Mouse (Mus musculus) v-Abl transformed pro-B cells (cell line): ENCODE data around the gene Gm15155.
"Not testable (repeated sequence)": the region's sequence is repeated elsewhere in the genome, so short reads cannot be mapped to it uniquely, and the experiment has no call there.

Experiments used
- in situ Hi-C, 2 experiments: fragments of 400-800 bp; cut with MboI; formaldehyde crosslinking; loops; one replicate each; pipeline ENCODE4 v1.15.1; 2025; ENCODE audit not compliant: unreplicated experiment in 2 of 2

The Gm15155 gene

GRCm38 (mm10) chrX:155624341-155624841 is at the start of gene Gm15155:
Gm15155 (plus strand) TSS chrX:155624741.
- in situ Hi-C loops, result loop anchor here in 1 of 2 experiments (25.0 kb wide), 1 partner anchor 237 kb away; no protein-coding TSS in a partner anchor

DNA sequence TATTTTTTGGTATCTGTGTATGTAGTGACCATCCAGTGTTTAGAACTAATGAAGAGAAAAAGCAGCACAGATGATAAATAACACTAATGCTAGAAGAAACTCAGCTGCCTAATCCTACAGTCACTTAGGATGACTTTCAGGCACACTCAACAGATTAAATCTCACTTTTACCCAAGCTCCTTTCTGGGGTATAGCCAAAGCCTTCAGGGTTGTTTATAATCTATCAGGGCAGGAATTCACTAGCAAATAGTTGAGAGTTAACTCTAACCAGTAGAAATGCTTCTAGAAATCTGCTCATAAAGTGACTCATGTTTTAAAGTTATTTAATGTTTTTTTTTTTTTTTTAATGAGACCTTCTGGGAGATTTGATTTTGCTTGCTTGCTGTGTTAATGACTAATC is 44.8 kb upstream of the Gm15155 start:
- in situ Hi-C loops, result no loop called here

GRCm38 (mm10) chrX:155584586-155584985 is 40.0 kb upstream of the Gm15155 start:
- in situ Hi-C loops, result no loop called here

DNA sequence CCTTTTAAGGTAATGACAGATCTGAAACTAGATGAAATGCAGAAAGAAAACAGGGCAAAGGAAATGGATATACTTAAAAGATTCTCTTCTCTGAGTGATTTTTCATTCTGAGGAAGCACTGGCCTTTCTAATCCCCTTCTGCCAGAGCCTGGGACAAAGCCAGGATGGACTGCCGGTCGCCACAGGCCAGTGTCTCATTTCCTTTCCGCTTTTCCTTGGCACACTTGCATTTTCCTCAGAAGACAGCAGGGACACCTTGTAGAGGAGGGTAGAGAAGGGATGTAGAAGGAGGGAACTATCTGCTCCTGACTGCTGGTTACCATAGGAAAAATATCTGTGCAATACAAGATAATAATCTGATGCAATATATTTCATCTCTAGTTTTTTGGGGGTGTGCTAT is 33.1 kb upstream of the Gm15155 start:
- in situ Hi-C loops, result no loop called here

DNA sequence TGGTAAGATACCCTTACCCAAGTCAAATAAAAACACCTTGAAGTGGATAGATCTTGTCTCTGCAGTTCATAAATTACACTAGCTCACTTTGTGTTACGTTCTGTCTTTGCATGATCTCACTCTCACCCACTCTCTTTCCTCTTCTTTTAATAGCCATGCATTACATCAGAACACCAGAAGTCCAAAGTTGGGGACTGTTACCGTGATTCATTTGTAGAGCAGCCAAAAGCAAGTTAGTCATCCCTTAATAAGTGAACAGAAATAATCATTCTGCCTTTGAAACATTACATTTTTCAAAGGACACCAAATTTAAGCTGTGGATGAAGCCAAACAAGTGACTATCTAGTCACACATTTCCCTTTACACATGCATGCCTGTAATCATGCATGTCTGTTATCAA is 32.1 kb upstream of the Gm15155 start:
- in situ Hi-C loops, result no loop called here

DNA sequence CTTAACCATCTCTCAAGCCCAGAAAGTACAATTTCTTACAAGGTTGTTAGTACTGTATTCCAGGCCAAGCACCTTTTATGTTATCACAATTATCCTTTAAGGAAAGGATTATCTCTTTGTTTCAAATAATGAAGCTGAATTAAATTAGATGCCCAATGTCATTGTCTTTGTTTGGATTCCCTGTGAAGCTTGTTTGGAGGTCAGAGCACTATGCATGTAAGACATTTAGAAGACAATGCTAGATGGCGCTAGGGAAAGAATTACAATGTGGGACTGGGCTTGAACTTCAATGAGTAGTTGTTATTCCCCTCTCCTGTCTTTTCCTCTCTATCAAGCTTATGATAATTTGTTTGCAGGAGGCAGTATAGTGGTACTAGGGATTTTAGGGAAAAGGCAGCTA is 29.9 kb upstream of the Gm15155 start:
- in situ Hi-C loops, result no loop called here

DNA sequence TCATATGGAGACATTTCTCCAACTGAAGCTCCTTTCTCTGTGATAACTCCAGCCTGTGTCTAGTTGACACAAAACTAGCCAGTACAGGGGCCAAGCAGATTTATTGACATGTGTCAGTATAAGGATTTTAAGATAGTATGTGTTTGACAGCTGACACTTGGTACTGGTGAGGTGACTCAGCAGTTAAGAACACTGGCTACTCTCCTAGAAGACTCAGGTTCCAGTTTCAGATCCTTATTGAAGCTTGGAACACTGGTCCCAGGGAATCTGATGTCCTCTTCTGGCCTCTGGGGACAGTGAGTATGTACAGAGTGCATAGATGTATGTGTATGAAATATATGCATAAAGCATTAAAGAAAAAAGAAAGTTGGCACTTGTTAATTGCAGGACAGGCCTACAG is 28.2 kb upstream of the Gm15155 start:
- in situ Hi-C loops, result no loop called here

DNA sequence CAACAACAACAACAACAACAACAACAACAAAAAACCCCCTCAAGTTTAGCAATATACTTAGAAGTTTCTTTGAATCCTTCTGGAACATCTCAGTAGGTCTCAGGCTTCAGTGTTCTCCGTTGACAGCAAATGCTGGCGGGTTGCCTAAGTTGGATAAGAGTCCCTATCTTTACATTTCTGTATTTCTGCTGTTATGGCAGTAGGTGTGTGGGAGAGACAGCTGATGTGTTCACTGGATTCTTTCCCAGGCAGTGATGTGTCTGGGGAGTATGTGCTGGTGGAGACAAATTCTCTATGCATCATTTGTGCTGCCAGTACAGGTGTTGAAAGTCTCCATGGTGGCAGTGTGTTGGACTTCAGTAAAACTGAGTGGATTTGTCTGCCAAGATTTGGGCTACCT is 23.3 kb upstream of the Gm15155 start:
- in situ Hi-C loops, result loop anchor here in 1 of 2 experiments (25.0 kb wide), 1 partner anchor 214 kb away; no protein-coding TSS in a partner anchor

- in situ Hi-C loops, result loop anchor here in 1 of 2 experiments (25.0 kb wide), 1 partner anchor 235 kb away; no protein-coding TSS in a partner anchor
Observed at GRCm38 (mm10) chrX:155622527-155622926, 2.0 kb upstream of the Gm15155 start.

DNA sequence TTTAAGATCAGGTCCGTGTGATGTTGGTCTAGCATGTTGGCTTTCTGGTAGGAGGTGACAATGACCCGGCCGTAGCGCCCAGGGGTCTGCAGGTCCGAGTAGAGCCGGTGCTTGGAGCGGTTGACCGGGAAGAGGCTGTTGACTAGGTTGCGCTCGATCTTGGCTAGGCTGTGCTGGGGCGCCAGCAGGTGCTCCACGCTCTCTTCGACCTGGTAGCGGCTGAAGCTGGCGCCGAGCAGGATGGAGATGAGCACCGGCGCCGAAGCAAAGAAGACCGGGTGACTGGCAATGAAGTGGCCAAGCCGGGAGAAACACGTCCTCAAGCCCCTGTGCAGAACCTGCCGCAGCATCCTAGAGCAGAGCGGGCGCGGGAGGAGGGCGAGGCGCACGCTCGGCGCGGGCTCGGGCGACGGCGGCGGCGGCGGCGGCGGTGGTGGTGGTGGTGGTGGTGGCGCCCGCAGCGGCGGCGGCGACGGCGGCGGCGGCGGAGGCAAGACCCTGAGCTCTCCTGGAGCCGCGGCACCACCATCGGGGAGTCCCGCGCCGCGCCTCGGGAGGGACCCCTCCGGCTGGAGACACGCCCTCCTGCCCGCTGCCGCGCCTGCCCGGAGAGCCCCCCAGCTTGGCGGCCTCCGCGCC is 1.5 kb upstream of the Gm15155 start:
- in situ Hi-C loops, result loop anchor here in 1 of 2 experiments (25.0 kb wide), 1 partner anchor 236 kb away; no protein-coding TSS in a partner anchor

DNA sequence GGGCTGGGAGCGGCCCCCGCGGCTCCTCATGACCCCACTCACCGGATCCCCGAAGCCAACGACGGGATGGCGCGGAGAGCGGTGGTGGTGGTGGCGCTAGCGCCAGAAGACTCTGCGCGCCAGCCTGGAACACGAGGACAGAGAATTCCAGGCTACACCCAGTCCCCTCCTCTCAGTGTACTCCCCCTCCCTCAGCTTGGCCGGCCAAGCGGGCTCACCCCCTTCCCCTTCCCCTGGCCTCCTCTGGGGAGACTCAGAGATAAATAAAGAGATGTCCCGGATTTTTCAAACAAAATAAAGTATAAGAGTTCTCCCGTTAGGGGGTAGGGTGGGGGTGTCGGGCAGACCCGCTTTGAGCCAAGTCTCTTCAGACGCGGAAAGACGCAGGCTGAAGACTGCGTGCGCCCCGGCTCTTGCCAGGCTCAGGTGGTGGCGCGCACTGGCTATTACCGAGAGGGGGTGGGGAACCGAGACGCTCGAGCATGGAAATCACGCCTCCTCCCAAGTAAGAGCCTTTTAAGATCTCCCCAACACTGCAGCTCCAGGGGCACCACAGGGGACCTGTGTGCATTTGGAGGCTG is 750 bp upstream of the Gm15155 start, which contains the start of gene Ptchd1:
Gene Ptchd1 (minus strand): TSS at position 114 of the 581 bp plus-strand sequence.
- in situ Hi-C loops, result loop anchor here in 1 of 2 experiments (25.0 kb wide), 1 partner anchor 236 kb away; no protein-coding TSS in a partner anchor

DNA sequence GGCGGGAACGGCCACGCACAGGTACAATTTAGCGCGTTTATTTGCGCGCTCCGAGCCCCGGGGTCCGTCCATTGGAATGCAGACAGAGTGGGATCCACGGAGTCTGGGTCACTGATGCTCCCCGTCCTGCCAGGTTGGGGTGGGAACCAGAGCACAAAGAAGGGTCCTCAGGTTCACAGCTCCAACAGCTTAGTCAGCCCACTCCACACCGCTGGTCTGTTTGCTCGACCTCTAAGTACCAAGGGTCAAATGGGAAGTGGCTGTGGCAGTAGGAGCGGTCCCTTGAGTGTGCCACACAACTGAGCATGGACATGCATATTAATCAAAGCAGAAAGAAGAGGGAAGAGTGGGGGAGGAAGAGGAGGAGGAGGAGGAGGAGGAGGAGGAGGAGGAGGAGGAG is 354 bp downstream of the Gm15155 start:
- in situ Hi-C loops, result loop anchor here in 1 of 2 experiments (25.0 kb wide), 2 partner anchors 238 to 1687 kb away; no protein-coding TSS in a partner anchor

DNA sequence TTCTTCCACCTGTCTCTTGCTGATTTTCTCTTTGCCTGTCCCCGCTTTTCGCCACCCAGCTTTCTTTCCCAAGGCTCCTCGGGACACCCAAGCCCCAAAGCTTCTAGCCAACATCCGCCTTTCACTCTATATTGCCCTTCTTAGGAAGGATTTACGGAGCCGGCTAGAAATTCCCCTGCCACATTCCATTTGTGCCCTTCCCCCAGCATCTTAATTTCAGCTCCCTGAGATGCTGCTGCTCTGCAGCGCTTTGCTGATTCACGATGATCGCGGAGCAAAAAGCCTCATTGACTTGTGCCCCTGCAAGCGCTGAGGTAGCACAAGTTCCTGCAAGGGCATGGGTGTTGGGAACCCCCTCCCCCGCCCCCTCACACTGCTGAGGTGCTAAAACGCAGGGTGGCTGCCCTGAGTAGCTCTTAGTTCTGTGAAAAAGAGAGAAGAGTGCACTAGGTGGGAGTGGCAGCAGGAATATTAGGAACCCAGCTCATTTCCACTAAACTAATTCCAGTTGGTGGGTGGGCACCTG is 1.2 kb downstream of the Gm15155 start:
- in situ Hi-C loops, result loop anchor here in 1 of 2 experiments (25.0 kb wide), 1 partner anchor 1687 kb away; no protein-coding TSS in a partner anchor

DNA sequence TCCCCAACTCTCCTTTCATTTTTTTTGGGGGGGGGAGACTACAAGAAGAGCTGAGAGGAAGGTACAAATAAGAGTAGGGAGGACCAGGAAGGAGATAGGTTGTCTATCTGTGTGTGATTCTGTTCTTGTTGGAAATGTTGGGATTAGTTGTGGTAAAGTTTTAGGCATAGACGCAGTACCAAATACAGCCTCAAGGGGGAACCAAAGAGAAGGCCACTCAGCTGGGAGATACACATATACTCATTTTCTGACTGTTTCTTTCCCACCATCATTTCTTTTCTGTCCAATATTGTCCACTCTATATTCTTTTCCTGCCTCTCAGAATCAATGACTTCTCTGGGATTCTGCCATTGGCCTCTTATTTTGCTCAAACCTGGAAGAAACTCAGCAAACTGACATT is 19.4 kb downstream of the Gm15155 start:
- in situ Hi-C loops, result loop anchor here (10.0 to 25.0 kb wide), 2 partner anchors 1668 to 1811 kb away; no protein-coding TSS in a partner anchor

DNA sequence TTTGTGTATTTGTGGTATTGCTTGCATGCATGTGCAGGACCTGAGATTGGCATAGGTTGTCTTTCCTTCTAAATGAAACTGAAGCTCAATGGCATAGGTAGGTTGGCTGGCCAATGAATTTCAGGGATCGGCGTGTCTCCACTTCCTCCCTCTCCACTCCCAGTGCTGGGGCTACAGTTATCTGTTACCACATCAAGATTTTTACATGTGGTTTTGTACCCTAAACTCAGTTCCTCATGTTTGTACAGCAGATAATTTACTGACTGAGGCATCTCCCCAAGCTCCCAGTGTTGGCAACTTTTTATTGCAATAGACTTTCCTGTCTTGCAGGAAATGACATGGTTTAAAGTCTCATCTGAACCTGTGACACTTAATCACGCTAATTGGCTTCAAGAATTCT is 21.4 kb downstream of the Gm15155 start:
- in situ Hi-C loops, result loop anchor here (10.0 to 25.0 kb wide), 2 partner anchors 1666 to 1809 kb away; no protein-coding TSS in a partner anchor

- in situ Hi-C loops, result no loop called here
Observed at GRCm38 (mm10) chrX:155657971-155658370, 33.4 kb downstream of the Gm15155 start.

DNA sequence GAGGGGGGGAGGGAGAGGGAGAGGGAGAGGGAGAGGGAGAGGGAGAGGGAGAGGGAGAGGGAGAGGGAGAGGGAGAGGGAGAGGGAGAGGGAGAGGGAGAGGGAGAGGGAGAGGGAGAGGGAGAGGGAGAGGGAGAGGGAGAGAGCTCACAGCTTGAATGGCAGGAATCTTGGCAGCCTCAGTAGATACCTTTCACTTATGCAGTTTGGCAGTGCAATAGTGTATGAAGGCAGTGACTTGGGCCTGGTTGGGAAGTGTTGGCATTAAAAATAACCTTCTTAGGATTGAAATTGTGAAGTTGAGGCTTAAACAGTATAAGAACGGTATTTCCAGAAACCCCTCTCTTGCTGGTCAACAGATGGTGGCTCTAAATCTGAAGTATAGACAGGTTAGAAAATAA is 65.9 kb downstream of the Gm15155 start:
- in situ Hi-C loops, result not testable (repeated sequence)

DNA sequence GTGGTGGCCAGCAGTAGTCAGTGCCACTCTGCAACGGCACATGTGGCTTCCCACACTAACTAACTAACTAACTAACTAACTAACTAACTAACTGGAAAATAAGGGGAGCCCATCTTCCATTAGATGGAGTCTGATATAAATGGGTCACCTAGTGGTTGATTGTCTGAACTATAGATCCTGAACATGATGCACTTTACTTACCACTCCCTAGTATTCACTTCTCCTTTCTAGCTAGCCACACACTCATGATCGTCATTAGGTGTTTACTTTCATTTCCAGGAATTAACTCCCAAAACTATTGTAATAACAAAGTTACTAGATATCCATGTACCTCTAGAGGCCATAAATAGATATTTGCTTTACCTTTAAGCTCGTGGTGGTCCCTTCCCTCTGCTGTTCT is 99.6 kb downstream of the Gm15155 start:
- in situ Hi-C loops, result no loop called here

DNA sequence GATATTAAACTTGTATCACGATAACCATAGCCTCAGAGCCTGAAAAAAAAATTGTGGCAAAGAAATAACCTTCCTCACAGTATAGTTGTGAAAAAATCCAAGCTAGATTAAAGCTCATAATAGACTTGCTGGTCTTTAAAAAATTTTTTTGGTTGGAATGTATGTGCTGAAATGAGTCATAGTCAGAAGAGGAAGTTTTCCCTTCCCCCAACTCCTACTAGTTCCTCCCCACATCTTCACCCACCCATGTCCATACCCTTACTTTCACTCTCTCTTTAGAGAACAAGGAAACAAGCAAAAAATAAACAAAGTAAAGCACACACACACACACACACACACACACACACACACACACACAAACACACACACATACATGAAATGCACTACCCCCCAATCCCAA is 103.8 kb downstream of the Gm15155 start:
- in situ Hi-C loops, result no loop called here

DNA sequence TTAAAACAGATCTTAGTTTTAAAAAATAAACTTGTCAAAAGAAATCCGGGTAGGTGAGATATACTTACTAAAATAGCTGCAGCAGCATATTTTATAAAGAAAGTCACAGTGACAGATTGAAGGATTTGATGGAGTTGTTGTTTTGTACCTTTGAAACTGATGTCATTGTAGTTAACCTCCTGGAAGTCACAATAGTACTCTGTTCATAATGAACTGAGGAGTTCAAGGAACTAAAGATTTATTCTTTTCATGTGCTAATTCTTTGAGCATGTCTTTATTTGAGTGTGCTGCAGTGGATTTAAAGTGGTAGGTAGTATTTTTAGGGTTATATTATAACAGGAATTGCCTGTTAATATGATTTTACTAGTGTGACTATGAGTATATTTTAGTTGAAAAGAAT is 263.6 kb downstream of the Gm15155 start:
- in situ Hi-C loops, result no loop called here

- in situ Hi-C loops, result no loop called here
Observed at GRCm38 (mm10) chrX:155900040-155900439, 275.5 kb downstream of the Gm15155 start.
